8 mouse cellular contexts compared by ENCODE assay signal in the genomic region with DNA sequence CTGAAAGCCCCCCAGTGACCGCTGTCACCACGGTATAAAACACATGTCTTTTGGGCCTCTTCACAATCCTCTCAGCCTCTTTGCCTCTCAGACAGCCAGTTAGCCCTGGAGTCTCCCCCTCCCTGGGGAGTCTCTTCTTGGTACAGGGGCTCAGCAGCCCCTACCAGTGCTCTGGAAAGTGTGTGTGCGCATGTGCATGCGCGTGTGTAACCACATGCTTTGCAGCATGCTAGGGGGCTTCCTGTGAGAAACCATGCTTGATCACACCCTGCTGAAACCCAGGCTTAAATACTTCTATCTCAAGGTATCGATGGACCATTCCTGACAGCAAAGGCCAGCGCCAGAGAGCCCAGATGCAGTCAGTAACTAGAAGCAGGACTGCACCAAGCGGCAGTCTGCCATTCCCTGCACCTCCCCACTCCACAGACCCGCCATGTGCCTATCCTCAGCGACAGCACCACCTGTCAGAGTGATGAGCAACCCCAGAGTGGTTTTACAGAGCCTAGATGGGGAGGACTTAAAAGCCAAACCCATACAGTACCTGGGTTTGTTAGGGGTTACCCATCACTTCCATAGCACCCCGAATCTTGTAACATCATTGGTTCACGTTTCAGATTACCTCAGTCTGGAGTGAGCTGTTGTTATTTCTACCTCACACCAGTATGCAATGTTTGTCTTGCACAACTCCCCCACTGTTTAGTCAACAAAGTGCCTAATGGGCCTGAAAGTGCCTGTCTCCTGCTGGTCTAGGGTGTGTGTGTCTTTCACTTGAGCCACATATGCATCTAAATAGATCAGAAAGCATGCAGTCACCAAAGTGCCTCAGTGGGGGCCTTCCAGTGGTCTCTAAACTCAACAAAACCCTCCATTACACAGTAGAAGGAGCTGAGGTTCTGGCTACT.
DNase-seq lines count a peak whose midpoint lies in the region; ATAC-seq lines count a peak whose summit lies in the region.

No protein-coding gene starts in this region.

- H3K4me1 ChIP-seq in heart, embryonic 14.5 days (ENCODE audit: control insufficient read depth in 2 of 2, insufficient read depth in 2 of 2, low read length in 2 of 2): peaks cover 23 to 60% of the 10 kb centered on the region in 2 experiments
- peaks cover 49% of the 10 kb centered on the region for H3K4me1 ChIP-seq in heart, embryonic 11.5 days (ENCODE audit: control insufficient read depth, insufficient read depth, low read length)

- DNase-seq in thymus, postnatal 25 days: peak; percentile 14
- no peak for DNase-seq in thymus, adult 18-20 months
- peak; percentile 28 for DNase-seq in mesoderm, embryonic 11.5 days (ENCODE audit: low read depth, low spot score)
- no peak for DNase-seq in cerebellum, adult 11 months
- no peak for DNase-seq in layer of hippocampus, adult 11-12 months (ENCODE audit: low spot score)
- no peak for DNase-seq in MN1 (ENCODE audit: low spot score)

- H3K9ac ChIP-seq in heart, embryonic 14.5 days (ENCODE audit: low read length): no peak overlapping the region
- no peak overlapping the region for H3K9ac ChIP-seq in heart, embryonic 11.5 days (ENCODE audit: low read depth, low read length)

- H3K27me3 ChIP-seq in heart, embryonic 14.5 days (ENCODE audit: control insufficient read depth, insufficient read depth, low read length): no peaks in the 10 kb centered on the region
- H3K27me3 ChIP-seq in heart, embryonic 11.5 days (ENCODE audit: control insufficient read depth, insufficient read depth, low read length): no peaks in the 10 kb centered on the region

- H3K4me2 ChIP-seq in heart, embryonic 14.5 days (ENCODE audit: low read length): no peak overlapping the region
- no peak overlapping the region for H3K4me2 ChIP-seq in heart, embryonic 11.5 days

- 63% methylated on average over 12 of the region's 12 CpGs for WGBS in heart, embryonic 14.5 days
- 56% methylated on average over 12 of the region's 12 CpGs for WGBS in heart, embryonic 11.5 days (ENCODE audit: insufficient replicate concordance)

- H3K4me3 ChIP-seq in heart, embryonic 14.5 days (ENCODE audit: control insufficient read depth in 1 of 2, insufficient read depth in 1 of 2, low read depth in 1 of 2, low read length in 2 of 2): no peak overlapping the region
- H3K4me3 ChIP-seq in heart, embryonic 11.5 days (ENCODE audit: low read depth, low read length): no peak overlapping the region

- H3K9me3 ChIP-seq in heart, embryonic 14.5 days (ENCODE audit: control insufficient read depth, low read length): no peaks in the 10 kb centered on the region
- no peaks in the 10 kb centered on the region for H3K9me3 ChIP-seq in heart, embryonic 11.5 days (replicated peaks; ENCODE audit: control insufficient read depth, low read length)

- H3K36me3 ChIP-seq in heart, embryonic 14.5 days (ENCODE audit: control insufficient read depth, insufficient read depth, low read length): no peaks in the 10 kb centered on the region
- no peaks in the 10 kb centered on the region for H3K36me3 ChIP-seq in heart, embryonic 11.5 days (ENCODE audit: control insufficient read depth, insufficient read depth, low read length)

- peak overlapping the region; percentile 23 to 35; a peak in 2 of 4 replicates for H3K27ac ChIP-seq in heart, embryonic 14.5 days (replicated peaks in 1 of 2; ENCODE audit: control insufficient read depth in 1 of 2, insufficient read depth in 1 of 2, low read depth in 2 of 2, low read length in 2 of 2)
- H3K27ac ChIP-seq in heart, embryonic 11.5 days (ENCODE audit: low read depth, low read length): no peak overlapping the region

- ATAC-seq in heart, embryonic 14.5 days (ENCODE audit: insufficient number of reproducible peaks, insufficient read depth, low FRiP score, low read depth): no peak
- ATAC-seq in heart, embryonic 11.5 days (replicated peaks; ENCODE audit: insufficient number of reproducible peaks, low FRiP score, low TSS enrichment): no peak

Comparison
In these comparisons a context has a peak if more than half of its experiments do, and no peak if none do; other contexts are left out.
1. DNase-seq: peak in thymus, postnatal 25 days (single experiment) and mesoderm, embryonic 11.5 days (single experiment); none in thymus, adult 18-20 months (0 of 2), cerebellum, adult 11 months (single experiment), layer of hippocampus, adult 11-12 months (single experiment) and MN1 (single experiment).